Mouse (Mus musculus) fibroblast of lung, adult 2 months (primary cell): ENCODE measurements around the gene Chd9.

Experiments used
- DNase-seq: peaks from one replicate; pipeline ENCODE4 v3.0.0-alpha.2; 2011; ENCODE audit warnings: low read depth

Chd9 gene

DNA sequence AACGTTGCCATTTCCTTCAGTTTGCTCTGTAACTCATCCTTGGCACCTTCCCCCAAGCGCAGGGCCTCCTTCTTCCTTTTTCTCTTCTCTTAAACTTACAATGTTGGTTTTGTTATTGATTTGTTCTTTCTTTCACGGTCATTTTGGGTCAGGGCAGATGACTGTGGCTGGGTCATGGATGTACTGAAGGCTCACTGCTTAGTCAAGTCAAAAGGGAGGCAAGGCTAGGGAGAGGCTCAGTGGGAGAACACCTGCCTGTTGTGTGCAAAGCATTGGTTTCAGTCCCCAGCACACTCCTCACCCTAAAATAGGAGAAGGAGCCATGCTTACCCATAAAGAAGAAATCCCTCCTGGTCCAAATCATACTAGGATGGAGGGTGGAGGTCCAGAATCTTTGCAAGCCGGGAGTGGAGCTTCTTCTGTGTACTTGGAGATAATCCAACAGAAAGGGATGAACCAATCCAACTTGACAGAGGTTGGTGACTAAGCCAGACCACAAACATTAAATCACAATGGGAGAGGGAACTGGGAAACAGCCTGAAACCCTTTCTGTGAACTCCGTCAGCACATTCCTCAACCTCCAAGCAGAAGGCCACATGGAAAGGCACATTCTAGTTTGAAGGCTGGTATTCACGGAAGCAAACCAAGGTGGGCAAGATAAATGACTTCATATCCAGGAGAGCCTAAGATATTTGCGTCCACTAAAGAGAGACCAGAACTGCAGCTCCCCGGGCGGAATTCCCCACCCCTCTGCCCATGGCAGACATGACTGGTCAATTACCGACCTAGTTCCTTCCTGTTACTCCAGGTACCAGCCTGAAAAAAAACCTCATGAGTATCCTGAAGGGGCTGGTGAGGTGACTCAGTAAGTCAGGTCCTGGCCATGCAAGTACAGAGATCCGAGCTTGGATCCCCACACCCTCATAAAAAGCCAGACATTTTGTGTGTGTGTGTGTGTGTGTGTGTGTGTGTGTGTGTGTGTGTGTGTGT, 11.9 kb downstream of the Chd9 start:
- peak; percentile 58 for DNase-seq

DNA sequence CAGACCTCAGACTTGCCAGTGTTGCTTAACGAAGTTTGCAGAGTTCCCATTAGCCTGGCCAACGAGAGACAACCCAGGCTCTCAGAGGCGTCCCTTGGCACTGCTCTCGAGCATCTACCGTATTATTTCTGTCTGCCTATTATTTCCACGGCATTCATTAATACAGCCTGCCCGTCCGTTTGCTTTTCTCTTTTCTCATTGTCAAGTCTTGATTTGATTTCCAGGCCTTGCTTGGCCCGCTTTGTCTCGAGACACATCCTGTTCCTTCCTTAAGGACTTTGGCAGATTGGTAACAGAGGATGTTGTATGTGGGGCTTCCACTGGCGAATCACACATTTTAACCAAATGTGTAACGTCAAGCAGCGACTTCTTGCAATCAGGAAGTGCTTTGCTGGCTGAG, 13.2 kb downstream of the Chd9 start:
- DNase-seq, result no peak

DNA sequence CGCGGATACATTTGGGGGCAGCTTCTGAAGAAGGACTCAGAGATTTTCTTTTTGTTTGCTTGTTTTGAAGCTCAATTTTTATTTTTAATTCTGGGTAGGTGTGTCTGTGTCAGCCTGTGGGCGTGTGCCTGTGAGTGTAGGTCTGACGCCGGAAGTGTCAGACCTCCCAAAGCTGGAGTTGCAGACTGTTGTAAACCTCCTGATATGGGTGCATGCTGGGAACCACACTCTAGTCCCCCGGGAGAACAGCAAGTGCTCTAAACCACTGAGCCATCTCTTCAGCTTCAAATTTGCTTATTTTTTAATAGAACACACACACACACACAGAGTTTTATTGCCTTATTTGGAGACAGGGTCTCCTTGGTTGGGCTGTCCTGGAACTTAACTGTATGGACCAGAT, 15.0 kb downstream of the Chd9 start:
- DNase-seq, result no peak

DNA sequence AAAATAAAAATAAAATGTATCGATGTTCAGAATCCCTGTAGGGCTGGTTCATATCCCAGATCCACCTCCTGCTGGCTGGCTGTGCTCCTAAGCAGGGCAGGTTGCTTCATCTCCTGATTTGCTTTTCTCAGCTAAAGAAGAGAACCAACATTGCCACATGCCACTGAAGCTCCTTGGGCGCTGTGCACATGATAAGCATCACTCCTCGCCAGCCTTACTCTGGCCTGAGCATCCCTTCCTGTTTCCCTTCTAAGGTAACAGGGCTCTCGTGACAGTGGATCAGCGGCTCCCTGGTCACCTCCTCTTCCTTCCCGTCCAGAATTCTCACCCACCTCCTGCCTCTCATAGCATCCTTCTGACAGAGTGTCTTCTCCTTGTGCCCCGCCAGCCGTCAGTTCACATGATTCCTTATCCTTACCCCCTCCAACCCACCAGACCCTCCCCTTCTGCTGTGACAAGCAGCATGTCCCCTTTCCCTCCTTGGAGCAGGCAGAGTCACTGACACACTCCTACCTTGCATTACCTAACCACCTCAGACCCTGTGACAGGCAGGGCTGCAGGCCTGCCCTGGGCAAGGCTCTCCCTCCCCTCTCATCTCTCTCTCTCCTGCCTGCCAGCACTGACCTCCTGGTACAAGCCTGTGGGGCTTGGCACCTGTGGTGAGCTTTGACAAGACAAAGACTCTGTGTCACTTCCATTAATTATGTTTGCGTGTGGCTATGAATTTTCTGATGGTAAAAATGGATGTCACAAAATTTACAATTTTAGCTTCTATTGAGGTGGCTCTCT, 16.2 kb downstream of the Chd9 start:
- no peak for DNase-seq

DNA sequence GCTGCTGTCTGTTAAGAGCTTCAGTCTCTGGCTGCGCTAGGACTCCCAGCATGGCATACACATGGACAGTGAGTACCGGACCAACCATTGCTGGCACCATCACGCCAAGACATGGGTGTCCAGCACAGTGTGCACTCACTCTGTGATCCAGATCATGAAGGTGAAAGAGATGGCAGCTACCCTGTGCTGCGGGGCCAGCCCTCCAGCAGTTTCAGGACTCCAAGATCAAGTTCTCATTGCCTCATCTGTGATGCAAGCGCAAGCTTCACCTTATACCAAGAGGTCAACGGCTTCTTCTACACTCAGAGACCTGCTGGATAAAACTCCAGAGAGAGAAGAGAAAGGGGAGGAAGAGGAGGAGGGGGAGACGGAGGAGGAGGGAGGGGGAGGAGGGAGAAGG, 19.8 kb downstream of the Chd9 start:
- no peak for DNase-seq

DNA sequence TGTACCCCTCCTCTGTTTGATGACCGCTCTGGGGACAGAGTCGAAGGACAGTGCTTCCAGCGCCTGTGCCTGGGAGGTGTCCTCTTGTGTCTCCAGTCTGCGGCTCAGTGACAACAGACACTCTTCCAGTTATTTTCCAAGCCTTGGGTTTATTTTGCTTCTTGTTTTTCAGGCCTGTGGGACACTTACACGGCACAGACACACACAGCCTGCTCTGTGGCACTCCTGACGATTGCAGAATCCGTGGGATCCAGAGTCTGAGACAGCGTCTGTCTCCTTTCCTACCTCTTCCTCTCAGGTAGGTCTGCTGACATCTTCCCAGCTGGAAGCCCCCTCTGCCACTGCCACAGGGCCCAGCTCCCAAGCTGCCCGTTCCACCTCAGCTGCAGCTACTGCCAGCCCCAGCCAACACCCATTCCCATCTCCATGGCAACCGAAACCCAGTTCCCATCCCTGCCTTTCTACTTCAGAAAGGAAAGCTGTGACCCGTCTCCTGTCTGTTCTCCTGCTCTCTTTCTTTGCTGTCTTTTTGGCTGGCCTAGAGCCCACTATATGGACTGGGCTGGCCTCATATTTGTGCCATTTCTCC, 21.4 kb downstream of the Chd9 start:
- DNase-seq, result no peak

DNA sequence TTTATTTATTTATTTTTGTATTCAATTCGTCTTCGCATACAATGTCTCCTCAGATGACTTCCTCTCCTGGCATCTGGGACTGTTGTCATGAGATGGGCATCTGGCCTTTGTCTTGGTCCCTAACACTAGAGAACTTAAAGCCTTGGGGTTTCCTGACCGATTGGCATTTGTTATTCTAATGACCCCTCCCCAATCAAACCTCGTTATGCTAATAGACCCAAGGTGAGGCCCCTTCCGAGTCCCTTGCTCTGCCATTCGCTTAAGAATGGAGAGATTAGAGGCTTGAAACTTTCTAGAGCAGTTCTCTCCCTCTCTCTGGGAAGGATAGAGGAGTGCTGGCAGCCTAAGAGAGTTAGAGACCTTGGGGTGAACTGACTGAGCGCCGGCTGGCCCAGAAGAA, 23.4 kb downstream of the Chd9 start:
- no peak for DNase-seq

DNA sequence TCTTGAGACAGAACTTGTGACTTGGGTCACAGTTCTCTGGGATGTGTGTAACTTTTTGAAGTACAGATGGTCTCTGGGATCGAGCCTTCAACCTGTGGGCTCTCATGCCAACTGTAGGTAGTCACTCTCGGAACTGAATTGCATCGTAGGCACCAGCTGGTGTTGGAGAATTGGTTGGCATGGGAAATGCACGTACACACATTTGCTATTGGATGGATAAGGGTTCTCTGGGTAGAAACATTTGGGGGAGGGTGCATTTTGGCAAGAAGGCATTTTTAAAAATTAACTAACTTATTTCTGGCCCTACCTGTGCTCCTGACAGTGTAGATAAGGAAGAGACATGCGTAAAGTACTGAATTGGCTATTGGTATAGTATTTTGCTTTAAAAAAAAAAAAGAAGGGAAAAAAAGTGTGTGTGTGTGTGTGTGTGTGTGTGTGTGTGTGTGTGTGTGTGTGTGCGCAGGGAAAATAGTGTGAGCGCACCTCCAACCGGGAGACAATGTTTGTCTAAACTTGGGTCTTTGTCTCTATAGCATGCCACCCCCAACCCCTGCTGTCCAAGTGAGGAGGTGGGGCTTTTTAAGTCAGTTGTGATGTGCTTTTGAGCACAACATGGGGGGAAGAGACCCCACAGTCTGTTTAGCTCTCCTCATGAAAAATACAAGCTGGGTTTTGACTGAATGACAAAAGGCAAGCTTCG, 26.0 kb downstream of the Chd9 start:
- DNase-seq, result no peak

DNA sequence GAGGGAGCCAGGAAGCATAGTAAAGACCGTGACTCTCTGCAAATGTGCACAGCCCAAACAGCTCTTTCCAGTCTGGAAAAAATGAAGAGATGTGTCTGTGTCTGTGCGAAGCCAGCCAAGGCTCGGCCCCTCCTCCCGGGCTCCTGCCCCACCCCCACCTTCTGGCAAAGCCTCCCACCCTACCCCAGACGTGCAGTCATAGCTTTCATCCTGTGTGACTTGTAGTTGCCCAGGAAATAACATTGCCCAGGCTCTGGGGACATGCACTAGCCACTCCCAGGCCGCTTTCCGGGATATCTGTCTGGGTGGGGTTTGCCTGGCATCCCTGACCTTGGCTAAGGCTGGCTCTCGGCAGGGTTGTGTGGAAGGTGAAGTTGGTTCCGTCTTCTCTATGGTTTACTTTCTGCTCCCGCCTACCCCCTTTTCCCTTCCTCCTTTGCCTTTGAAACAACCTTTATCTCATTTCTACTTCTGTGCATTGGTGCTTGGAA, 26.6 kb downstream of the Chd9 start:
- peak; percentile 59 for DNase-seq

DNA sequence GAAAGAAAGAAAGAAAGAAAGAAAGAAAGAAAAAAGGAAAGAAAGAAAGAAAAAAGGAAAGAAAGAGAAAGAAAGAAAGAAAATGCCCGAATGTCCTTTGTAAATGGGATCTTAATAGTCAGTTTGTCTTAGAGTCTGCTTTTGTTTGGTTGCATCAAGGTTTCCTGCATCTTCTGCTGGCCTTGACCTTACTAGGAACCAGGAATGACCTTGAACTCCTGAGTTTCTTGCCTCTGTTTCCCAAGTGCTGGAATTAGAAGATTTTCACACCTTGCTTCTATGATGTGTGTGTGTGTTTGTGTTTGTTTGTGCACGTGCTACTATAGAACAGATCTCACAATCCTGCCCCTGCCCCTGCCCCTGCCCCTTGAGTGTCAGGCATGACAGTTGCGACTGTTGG, 28.0 kb downstream of the Chd9 start:
- no peak for DNase-seq

DNA sequence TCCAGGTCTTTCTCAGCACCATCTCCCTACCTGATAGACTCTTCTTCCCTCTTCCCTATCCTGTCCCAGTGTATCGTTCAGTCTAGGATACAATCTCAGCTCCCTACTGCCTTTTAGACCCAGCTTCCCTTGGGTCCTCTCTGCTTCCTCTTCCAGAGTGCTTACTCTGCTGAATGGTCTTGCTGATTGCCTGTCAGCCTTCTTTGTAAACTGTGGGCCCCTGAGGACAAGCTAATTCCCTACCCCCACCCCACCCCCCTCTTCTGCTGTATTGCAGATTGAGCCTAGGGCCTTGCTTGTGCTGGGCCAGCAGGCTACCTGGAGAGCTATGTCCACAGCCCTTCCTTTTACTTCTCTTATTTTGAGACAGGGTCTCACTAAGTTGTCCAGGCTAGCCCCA, 28.8 kb downstream of the Chd9 start:
- no peak for DNase-seq

DNA sequence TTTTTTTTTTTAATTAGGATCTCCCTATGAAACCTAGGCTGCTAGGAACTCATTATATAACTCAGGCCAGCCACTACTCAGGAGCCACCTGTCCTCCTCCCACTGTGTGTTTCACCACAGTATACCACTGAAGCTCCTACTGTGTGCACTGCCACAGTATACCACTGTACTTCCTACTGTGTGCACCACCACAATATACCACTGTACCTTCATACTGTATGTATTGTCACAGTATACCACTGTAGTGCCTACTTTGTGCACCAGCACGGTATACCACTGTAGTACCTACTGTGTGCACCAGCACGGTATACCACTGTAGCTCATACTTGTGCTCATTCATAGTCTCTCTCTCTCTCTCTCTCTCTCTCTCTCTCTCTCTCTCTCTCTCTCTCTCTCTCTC, 29.9 kb downstream of the Chd9 start:
- DNase-seq, result no peak

DNA sequence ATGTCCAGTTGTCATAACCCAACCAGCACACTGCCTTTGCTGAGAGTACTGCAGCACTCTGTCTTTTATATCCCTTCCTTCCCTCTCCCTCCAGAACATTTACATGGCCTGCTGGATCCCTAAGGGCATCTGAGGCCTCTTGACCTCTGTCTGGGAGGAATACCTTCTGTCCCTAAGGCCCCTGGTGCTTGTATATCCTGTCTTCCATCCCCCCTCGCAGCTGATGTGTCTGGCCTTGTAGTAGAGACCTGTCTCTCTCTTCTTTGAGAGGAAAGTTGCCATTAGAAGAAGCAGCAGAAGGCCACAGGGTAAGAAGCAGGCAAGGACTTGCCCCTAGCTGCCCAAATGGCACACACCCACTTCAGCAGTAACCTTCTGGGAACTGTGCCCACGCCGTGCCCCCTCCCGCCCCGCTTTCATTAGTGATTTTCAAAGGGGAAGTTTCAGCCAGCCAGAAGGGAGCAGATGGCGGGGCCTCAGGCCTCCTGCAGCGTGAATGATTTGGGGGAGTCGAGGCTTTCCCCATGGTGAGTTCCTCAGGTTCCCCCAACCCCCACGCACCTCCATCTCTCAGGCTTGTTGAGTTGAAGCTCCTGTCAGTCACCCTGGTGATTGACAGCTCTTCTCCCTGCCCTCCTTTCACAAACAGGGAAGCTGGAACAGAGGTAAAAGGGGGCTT, 33.3 kb downstream of the Chd9 start:
- no peak for DNase-seq

DNA sequence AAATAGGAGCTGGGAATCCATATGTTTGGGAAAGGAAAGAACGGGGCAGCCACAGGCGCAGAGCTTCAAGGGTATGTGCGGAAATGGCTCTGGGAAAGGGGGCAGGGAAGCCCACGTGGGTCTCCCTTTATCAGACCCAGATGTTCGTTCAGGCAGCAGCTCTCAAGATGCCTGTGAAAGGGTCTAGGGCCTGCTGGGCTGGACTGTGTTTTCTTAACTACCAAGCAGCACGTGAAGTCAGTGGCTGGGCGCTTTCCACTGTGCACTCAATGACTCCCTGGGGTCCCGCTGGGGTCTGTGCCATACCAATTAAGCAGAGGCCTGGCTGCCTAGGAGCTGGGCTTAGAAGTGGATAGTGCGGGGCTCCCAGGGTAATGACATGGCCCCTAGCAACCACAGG, 33.9 kb downstream of the Chd9 start:
- DNase-seq, result peak; percentile 67

DNA sequence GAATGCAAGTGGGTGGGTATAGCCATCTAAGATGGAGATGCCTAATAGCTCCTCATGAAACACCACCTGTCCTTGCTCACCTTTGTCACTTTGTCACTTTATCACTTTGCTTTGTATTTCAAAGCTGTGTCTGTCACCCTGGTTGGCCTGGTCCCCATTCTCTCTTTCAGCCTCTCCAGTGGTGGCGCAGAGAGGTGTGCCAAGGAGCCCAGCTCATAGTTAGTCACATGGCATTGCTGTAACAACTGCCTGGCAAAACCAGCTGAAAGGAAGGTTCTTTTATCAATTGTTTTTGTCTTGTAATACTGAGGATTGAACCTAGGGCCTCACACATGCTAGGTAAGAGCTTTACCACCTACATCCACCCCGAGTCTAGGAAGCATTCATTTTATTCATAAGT, 38.9 kb downstream of the Chd9 start:
- DNase-seq, result no peak

DNA sequence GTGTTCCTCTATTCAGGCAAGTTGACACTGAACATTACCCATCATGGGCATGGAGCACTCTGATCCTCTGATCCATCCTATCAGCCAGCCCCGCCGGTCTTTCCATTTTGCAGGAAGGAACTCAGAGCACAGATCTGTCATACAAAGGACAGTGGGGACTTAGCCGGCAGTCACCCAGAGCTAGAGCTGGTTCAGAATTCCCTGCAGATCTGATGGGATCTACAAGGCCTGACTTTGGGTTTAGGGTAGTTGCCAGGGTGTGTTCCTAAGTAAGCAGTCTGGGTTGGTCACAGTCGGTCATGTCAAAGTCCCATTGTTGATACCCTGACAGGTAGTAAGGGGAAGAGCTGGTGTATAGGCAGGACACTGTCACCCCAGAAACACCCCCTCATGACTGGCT, 39.8 kb downstream of the Chd9 start:
- DNase-seq, result no peak

DNA sequence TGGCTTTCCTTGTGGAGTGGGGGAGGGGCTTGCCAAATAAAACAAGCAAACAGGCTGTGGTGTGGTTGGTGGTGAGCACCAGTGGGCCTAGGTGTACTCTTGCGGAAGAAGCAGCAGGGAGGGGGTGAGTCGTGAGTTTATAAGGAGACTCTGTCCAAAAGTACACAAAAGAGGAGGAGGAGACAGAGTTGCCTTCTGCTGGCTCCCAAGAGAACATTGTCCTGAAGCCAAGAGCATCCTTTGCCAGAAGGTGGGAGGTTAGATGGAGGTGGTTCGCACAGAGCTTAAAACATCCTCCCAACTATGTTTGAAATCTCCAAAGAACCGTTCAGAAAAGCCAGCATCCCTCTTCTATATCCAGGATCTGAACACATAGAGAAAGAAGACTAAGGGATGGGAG, 40.2 kb downstream of the Chd9 start:
- DNase-seq, result no peak

DNA sequence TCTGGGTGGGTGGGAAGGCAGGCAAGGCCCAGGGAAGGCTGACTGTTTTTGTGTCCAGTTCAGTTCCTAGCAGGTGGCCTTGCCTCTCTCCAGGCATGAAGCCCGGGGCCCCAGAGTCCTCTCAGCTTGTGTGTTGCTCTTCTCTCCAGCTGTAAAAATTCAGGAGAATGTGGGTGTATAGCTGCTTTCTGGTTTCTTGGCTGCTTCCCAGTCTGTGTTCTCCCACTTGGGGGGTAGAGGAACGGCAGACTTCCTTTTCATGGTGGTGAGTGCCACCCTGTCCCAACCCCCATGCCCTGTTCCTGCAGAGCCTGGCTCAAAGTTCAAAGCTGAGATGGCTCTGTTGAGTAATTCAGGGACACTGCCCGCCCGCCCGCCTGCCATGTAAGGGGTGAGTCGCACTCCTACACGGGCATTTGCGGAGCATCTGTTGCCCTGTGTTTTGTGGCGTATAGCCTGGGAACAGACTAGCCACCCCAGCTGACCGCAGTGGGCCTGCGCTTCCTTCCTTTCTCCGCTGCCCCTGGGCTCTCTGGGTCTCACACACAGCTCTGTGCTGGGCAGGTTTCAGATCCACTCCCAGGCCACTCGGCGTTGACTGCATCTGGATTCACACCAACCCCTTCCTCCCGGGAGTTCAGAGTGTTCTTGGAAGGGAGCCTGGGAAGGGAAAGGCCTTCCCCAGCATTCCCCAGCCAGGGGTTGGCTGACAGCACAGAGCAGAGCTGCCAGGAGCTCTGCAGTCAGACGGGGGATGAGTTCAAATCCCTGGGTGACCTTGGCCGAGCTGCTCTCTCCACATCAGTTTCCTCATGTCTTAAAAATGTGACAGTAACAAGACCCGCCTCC, 41.1 kb downstream of the Chd9 start:
- DNase-seq, result peak; percentile 99

DNA sequence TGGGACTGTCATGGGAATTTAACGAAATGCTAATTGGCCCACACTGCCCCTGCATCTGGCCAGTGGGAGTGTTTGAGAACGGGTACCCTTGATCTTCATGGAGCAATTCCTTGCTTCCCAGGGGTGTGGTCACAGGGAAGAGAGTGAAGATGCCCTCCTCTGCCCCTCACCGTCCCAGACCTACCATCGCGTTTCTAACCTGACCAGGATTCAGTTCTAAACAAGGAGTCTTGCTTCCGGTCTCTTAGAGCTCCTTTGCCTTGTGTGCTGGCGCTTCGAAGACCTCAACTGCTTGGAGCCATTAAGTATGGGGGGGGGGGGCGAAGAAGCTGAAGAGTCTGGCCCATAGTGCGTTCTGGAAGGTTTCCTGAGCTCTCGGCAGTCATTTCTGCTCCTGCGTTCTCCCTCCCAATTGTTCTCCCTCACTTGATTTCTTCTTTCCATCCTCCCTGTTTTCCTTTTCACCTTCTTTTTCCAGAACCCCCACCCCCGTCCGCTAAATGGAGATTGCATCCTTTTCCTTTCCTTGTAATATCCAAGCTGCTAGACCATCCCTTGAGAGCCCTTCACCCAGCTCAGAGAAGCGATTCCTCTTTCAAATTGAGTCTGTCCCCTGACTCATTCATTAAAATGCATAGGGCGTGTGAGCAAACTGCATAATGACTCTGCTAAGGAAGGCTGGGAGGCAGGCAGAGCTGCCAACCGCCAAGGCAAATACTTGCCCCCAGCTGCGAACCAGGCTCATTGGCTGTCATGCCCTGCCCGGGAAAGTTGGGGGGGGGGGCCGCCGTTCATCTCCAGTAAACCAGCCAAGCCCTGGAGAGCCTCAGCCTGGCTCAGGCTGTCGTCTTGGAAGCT, 42.0 kb downstream of the Chd9 start:
- DNase-seq, result peak; percentile 79
